Mouse (Mus musculus): ENCODE data around the gene Edf1.

Edf1 gene

GRCm38 (mm10) chr2:25561946-25562345 is 4.3 kb downstream of the Edf1 start:
- no peak for DNase-seq (ENCODE audit: low spot score in 2 of 2)

GRCm38 (mm10) chr2:25565741-25566140 is 8.1 kb downstream of the Edf1 start:
- no peak for DNase-seq (ENCODE audit: low spot score in 2 of 2)

- no peak for DNase-seq (ENCODE audit: low spot score in 2 of 2)
Measured at GRCm38 (mm10) chr2:25566558-25566957, 8.9 kb downstream of the Edf1 start.

- DNase-seq (ENCODE audit: low spot score in 2 of 2): no peak
Measured at GRCm38 (mm10) chr2:25568473-25569019, 10.9 kb downstream of the Edf1 start.

GRCm38 (mm10) chr2:25569323-25569722 is 11.7 kb downstream of the Edf1 start:
- DNase-seq (ENCODE audit: low spot score in 2 of 2): no peak

GRCm38 (mm10) chr2:25571221-25571620 is 13.6 kb downstream of the Edf1 start:
- no peak for DNase-seq (ENCODE audit: low spot score in 2 of 2)

GRCm38 (mm10) chr2:25573068-25573467 is 15.4 kb downstream of the Edf1 start:
- DNase-seq (ENCODE audit: low spot score in 2 of 2): no peak

- DNase-seq (ENCODE audit: low spot score in 2 of 2): no peak
Measured at GRCm38 (mm10) chr2:25574136-25574535, 16.5 kb downstream of the Edf1 start.

- DNase-seq (ENCODE audit: low spot score in 2 of 2): peak; percentile 92 to 94
Measured at GRCm38 (mm10) chr2:25574579-25575431, 17.2 kb downstream of the Edf1 start, which contains the start of the genes Mamdc4 and Phpt1. Mamdc4 (minus strand) TSS chr2:25574845. Phpt1 (minus strand) TSS chr2:25575224.

- DNase-seq (ENCODE audit: low spot score in 2 of 2): no peak
Measured at GRCm38 (mm10) chr2:25575432-25576027, 17.9 kb downstream of the Edf1 start.

- no peak for DNase-seq (ENCODE audit: low spot score in 2 of 2)
Measured at GRCm38 (mm10) chr2:25576028-25576850, 18.6 kb downstream of the Edf1 start.

- DNase-seq (ENCODE audit: low spot score in 2 of 2): no peak
Measured at GRCm38 (mm10) chr2:25576965-25577891, 19.6 kb downstream of the Edf1 start.

GRCm38 (mm10) chr2:25577951-25578795 is 20.5 kb downstream of the Edf1 start:
- DNase-seq (ENCODE audit: low spot score in 2 of 2): no peak

GRCm38 (mm10) chr2:25578796-25579736 is 21.4 kb downstream of the Edf1 start:
- DNase-seq (ENCODE audit: low spot score in 2 of 2): no peak

- no peak for DNase-seq (ENCODE audit: low spot score in 2 of 2)
Measured at GRCm38 (mm10) chr2:25579737-25580460, 22.3 kb downstream of the Edf1 start.

GRCm38 (mm10) chr2:25580621-25581101 is 23.0 kb downstream of the Edf1 start:
- no peak for DNase-seq (ENCODE audit: low spot score in 2 of 2)

GRCm38 (mm10) chr2:25581294-25581864 is 23.7 kb downstream of the Edf1 start, which contains the start of gene Ajm1:
Ajm1 (minus strand) TSS chr2:25581757.
- DNase-seq (ENCODE audit: low spot score in 2 of 2): no peak
